Mouse (Mus musculus) midbrain, postnatal 0 days (tissue): ENCODE data around the gene Cachd1. TPM values are rescaled to one million over a fixed set of nuclear protein-coding genes. Genes with fewer than 3 reads are reported as not detected.

ENCODE experiments used
- ATAC-seq: fragments of 200-750 bp; cut with Nextera tagmentation; 2 replicates; pipeline ENCODE4 v1.8.0; 2017; ENCODE audit warnings: moderate number of reproducible peaks, mild to moderate bottlenecking, moderate TSS enrichment, moderate library complexity; ENCODE audit not compliant: low FRiP score
- DNase-seq: peaks from one replicate; pipeline ENCODE4 v3.0.0-alpha.2; 2015; ENCODE audit warnings: low spot score
- H3K27ac ChIP-seq: fragments of 300-500 bp; sonication (generic); 2 replicates; pipeline ENCODE4 v1.5.1; 2014; ENCODE audit warnings: low read depth, mild to moderate bottlenecking, low read length, mixed read lengths
- H3K27me3 ChIP-seq: fragments of 300-500 bp; sonication (generic); 2 replicates; pipeline ENCODE4 v1.6.1; 2014; ENCODE audit warnings: low read length, control low read depth, mixed read lengths; ENCODE audit not compliant: insufficient read depth
- H3K36me3 ChIP-seq: fragments of 300-500 bp; sonication (generic); 2 replicates; pipeline ENCODE4 v1.6.1; 2014; ENCODE audit warnings: low read length, control low read depth, mixed read lengths; ENCODE audit not compliant: insufficient read depth
- H3K4me1 ChIP-seq: fragments of 300-500 bp; sonication (generic); 2 replicates; pipeline ENCODE4 v1.6.1; 2014; ENCODE audit warnings: mild to moderate bottlenecking, control low read depth, antibody characterized with exemption, low read length, mixed read lengths; ENCODE audit not compliant: insufficient read depth
- H3K4me2 ChIP-seq: fragments of 300-500 bp; sonication (generic); 2 replicates; pipeline ENCODE4 v1.6.1; 2014; ENCODE audit warnings: low read depth, mild to moderate bottlenecking, low read length, mixed read lengths; ENCODE audit not compliant: poor library complexity, severe bottlenecking
- H3K4me3 ChIP-seq: fragments of 300-500 bp; sonication (generic); 2 replicates; pipeline ENCODE4 v1.5.1; 2014; ENCODE audit warnings: low read depth, mild to moderate bottlenecking, low read length, moderate library complexity
- H3K9ac ChIP-seq: fragments of 300-500 bp; sonication (generic); replicated peaks from 2 replicates; pipeline ENCODE4 v1.6.1; 2014; ENCODE audit warnings: mild to moderate bottlenecking, low read length, moderate library complexity, mixed read lengths; ENCODE audit not compliant: poor library complexity, severe bottlenecking
- H3K9me3 ChIP-seq: fragments of 300-500 bp; sonication (generic); 2 replicates; pipeline ENCODE4 v1.6.1; 2016; ENCODE audit warnings: low read length, control low read depth
- CTCF ChIP-seq: IDR thresholded peaks from 2 replicates; pipeline ENCODE4 v1.5.1; 2016; ENCODE audit warnings: antibody characterized with exemption, mild to moderate bottlenecking
- WGBS: fragments of 180-500 bp; shearing (Covaris S2); extraction: QIAGEN DNeasy Blood & Tissue Kit; methylation state at CpG from one replicate; pipeline ENCODE4 v1.1.7; 2014; 5-methylcytosine and 5-hydroxymethylcytosine counted together
- polyA plus RNA-seq: library from polyadenylated mRNA; unstranded; fragments of >200 nt; fragmentation: Nextera tagmentation; extraction: Ambion mirVana; gene quantifications from 2 replicates; pipeline ENCODE4 v1.2.1, GENCODE M21; 2015
- total RNA-seq: library from RNA; depleted of rRNA; stranded (reverse); fragments of >200 nt; gene quantifications from 2 replicates; pipeline ENCODE4 v1.2.3, GENCODE M21; 2014

Gene Cachd1
- total and polyA plus RNA-seq, 2 experiments from 2014 or later: 26.5 to 52.2 TPM

DNA sequence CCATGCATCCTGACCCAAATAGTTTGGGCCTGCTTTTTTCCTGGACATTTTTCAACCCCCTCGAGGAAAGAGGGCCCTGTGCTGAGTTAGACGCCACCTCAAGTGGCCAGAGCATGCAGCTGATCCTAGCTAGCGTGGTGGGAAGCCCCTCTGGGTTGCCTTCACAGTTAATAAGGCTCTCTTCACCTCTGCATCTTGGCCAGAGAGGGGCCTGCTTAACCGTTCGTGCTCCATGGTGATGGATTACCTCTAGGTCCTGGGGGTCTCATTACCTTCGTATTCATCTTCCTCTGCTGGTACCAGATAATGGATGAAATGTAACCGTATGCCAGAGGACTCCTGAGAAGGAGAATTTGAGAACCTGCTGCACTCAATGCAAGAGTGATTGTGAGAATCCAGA is 167.2 kb downstream of the Cachd1 start:
- Histone ChIP-seq H3K27ac (no peak overlapping the region), H3K4me1 (peaks cover 8% of the 10 kb centered on the region; the same call in 1 of the 2 replicates), H3K36me3 (no peaks in the 10 kb centered on the region), H3K4me2 (no peak overlapping the region), H3K4me3 (no peak overlapping the region), H3K9ac (no peak overlapping the region), H3K27me3 (no peaks in the 10 kb centered on the region), H3K9me3 (no peaks in the 10 kb centered on the region)
- 71% methylated on average over 7 of the region's 7 CpGs for WGBS
- TF ChIP-seq CTCF: no peak
- no peak for DNase-seq
- ATAC-seq: no peak

- no peak overlapping the region for H3K4me3 ChIP-seq
- WGBS: 59% methylated on average over 3 of the region's 3 CpGs
- DNase-seq: no peak
- H3K9me3 ChIP-seq: no peaks in the 10 kb centered on the region
- no peak for TF ChIP-seq CTCF
- H3K4me1 ChIP-seq: peaks cover 8% of the 10 kb centered on the region; the same call in 1 of the 2 replicates
- no peak overlapping the region for H3K9ac ChIP-seq
- no peak for ATAC-seq
- H3K36me3 ChIP-seq: no peaks in the 10 kb centered on the region
- no peak overlapping the region for H3K27ac ChIP-seq
- no peak overlapping the region for H3K4me2 ChIP-seq
- no peaks in the 10 kb centered on the region for H3K27me3 ChIP-seq
Observed at GRCm38 (mm10) chr4:100944276-100944675, 167.8 kb downstream of the Cachd1 start.

DNA sequence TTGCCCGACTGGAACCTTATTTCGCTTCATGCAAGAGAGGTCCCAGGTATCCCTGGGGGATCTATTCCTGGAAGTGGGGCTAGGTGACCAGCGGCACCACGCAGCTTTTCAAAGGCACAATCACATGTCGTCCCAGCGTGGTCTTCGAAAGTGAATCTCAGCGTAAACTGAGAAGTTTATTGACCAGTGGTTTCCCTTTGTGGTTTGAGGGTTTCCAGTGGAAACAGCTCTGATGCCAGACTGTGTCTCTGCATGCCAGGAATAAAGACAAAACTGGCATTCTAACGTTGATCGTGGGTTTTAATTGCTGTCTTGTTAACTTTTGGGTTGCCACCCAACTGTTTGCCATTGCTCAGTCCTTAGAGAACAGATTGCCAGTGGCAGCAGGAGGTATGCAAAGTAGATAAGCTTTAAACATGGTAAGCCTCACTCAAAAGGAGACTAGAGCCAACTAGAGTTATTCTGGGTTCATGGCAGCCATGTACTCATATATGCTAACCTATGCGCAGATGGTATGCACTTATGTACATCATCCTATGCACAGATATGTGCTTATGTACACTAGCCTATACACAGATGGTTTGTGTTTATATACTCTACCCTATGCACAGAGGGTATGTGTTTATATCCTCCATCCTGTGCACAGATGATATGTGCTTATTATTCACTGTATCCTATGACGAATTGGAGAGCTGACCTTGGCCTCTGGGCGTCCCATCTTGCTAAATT is 168.9 kb downstream of the Cachd1 start:
- 81% methylated on average over 13 of the region's 13 CpGs for WGBS
- no peak for ATAC-seq
- TF ChIP-seq CTCF: no peak

DNA sequence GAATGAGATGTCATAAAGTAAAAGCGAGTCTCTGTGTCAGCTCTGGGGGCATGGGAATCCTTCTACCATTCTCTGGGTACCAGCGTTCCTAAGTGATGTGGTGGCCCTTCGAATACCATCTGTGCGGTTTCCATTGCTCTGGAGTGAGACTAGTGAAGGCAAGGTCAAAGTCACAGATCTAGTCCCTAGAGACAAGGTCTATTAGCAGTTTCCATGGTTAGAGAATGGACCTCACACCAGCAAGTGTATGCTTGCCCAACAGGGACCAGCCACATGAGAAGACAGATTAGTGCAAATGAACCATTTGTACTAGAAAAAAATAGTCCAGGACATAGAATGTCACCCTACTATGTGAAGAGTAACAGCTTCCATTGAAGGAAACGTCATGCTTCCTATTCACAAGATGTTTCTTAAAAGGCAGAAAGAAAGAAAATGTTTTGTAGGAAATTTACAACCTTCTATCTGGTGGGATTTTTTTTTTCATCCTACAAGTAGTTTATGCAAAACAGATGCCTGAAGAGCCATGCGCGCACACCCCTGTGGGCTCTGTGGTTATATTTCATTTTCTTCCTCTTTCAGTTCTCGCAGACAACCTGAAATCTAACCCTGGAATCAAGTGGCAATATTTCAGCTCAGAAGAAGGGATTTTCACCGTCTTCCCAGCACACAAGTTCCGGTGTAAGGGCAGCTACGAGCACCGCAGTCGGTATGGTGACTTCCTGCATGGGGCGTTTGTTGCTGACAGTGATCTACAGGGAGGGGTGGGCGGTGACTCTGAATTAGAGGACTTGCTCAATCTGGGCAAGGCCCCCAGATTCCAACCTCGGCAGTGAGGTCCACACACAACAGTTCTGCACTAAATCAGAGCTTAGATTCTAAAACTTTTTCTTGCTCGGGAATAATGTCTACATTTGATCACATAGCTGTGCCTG is 172.3 kb downstream of the Cachd1 start:
- Histone ChIP-seq H3K27me3 (no peaks in the 10 kb centered on the region), H3K9ac (0 out of 2 replicates have a peak overlapping the region, but pooled peaks have one; percentile 29), H3K9me3 (no peaks in the 10 kb centered on the region), H3K4me3 (no peak overlapping the region), H3K27ac (no peak overlapping the region), H3K4me1 (peaks cover 8% of the 10 kb centered on the region; the same call in 1 of the 2 replicates), H3K36me3 (0 out of 2 replicates have a peak, but pooled peaks cover 5% of the 10 kb centered on the region), H3K4me2 (no peak overlapping the region)
- no peak for ATAC-seq
- WGBS: 78% methylated on average over 17 of the region's 17 CpGs
- TF ChIP-seq CTCF: no peak
- no peak for DNase-seq

More for the DNA sequence above, 168.9 kb downstream of the Cachd1 start:
- H3K4me3 ChIP-seq: no peak overlapping the region
- H3K4me2 ChIP-seq: no peak overlapping the region
- peaks cover 8% of the 10 kb centered on the region; the same call in 1 of the 2 replicates for H3K4me1 ChIP-seq
- no peaks in the 10 kb centered on the region for H3K36me3 ChIP-seq
- peak; percentile 35 for DNase-seq
- H3K9me3 ChIP-seq: no peaks in the 10 kb centered on the region
- H3K27ac ChIP-seq: 0 out of 2 replicates have a peak overlapping the region, but pooled peaks have one; percentile 13
- H3K9ac ChIP-seq: no peak overlapping the region
- H3K27me3 ChIP-seq: no peaks in the 10 kb centered on the region

- 93% methylated on average over 5 of the region's 5 CpGs for WGBS
- Histone ChIP-seq H3K4me3 (no peak overlapping the region), H3K27me3 (no peaks in the 10 kb centered on the region), H3K4me1 (0 out of 2 replicates have a peak, but pooled peaks cover 7% of the 10 kb centered on the region), H3K36me3 (0 out of 2 replicates have a peak, but pooled peaks cover 5% of the 10 kb centered on the region), H3K27ac (no peak overlapping the region), H3K4me2 (no peak overlapping the region), H3K9ac (no peak overlapping the region), H3K9me3 (no peaks in the 10 kb centered on the region)
- ATAC-seq (no peak), DNase-seq (no peak)
- no peak for TF ChIP-seq CTCF
Observed at GRCm38 (mm10) chr4:100950316-100950715, 173.8 kb downstream of the Cachd1 start.
